Mouse (Mus musculus) MEL (cell line): ENCODE measurements around the gene Rpp21. TPM values are rescaled to one million over a fixed set of nuclear protein-coding genes. Genes with fewer than 3 reads are reported as not detected.

Experiments used
- DNase-seq: peaks from one replicate; pipeline ENCODE4 v3.0.0; 2011; ENCODE audit warnings: low read depth, low spot score
- H3K27ac ChIP-seq: 2 replicates; pipeline ENCODE4 v1.5.1; 2012; ENCODE audit warnings: low read depth, mild to moderate bottlenecking, control low read depth, low read length, moderate library complexity; ENCODE audit not compliant: control insufficient read depth
- H3K27me3 ChIP-seq, 2 experiments: fragments of 150-350 bp in 1 of 2; sonication (generic) in 1 of 2; 2 replicates each; pipeline ENCODE4 v1.6.1; 2012; ENCODE audit warnings: low read length in 2 of 2, mild to moderate bottlenecking in 2 of 2, improper control_type of control experiment in 1 of 2, moderate library complexity in 1 of 2; ENCODE audit not compliant: insufficient read depth in 2 of 2, control insufficient read depth in 1 of 2
- H3K36me3 ChIP-seq, 2 experiments: 2 replicates each; pipeline ENCODE4 v1.6.1; 2012 to 2014; ENCODE audit warnings: low read length in 2 of 2, improper control_type of control experiment in 1 of 2, inconsistent platforms in 1 of 2, mild to moderate bottlenecking in 1 of 2; ENCODE audit not compliant: insufficient read depth in 2 of 2, control insufficient read depth in 1 of 2
- H3K4me1 ChIP-seq, 2 experiments: fragments of 150-350 bp in 1 of 2; sonication (generic) in 1 of 2; 2 replicates each; pipeline ENCODE4 v1.6.1; 2012; ENCODE audit warnings: low read length in 2 of 2, improper control_type of control experiment in 1 of 2, mild to moderate bottlenecking in 1 of 2; ENCODE audit not compliant: insufficient read depth in 2 of 2, control insufficient read depth in 1 of 2
- H3K4me3 ChIP-seq, 2 experiments: fragments of 150-350 bp in 1 of 2; sonication (generic) in 1 of 2; 2 replicates each; pipeline ENCODE4 v1.5.1; 2012; ENCODE audit warnings: low read depth in 2 of 2, low read length in 2 of 2, mild to moderate bottlenecking in 2 of 2, moderate library complexity in 2 of 2, control low read depth in 1 of 2, improper control_type of control experiment in 1 of 2; ENCODE audit not compliant: control insufficient read depth in 1 of 2, insufficient read depth in 1 of 2
- H3K79me2 ChIP-seq: 2 replicates; pipeline ENCODE4 v1.6.1; 2012; ENCODE audit warnings: mild to moderate bottlenecking, low read length, moderate library complexity; ENCODE audit not compliant: control insufficient read depth, poor library complexity, insufficient read depth
- H3K9ac ChIP-seq: 2 replicates; pipeline ENCODE4 v1.6.1; 2012; ENCODE audit warnings: low read depth, mild to moderate bottlenecking, control low read depth, low read length, moderate library complexity; ENCODE audit not compliant: control insufficient read depth, poor library complexity, severe bottlenecking
- H3K9me3 ChIP-seq: fragments of 150-350 bp; sonication (generic); replicated peaks from 2 replicates; pipeline ENCODE4 v1.6.1; 2012; ENCODE audit warnings: mild to moderate bottlenecking, low read length, improper control_type of control experiment, moderate library complexity; ENCODE audit not compliant: insufficient read depth
- BHLHE40 ChIP-seq: IDR thresholded peaks from 2 replicates; pipeline ENCODE4 v1.6.1; 2012; ENCODE audit warnings: low read depth, mild to moderate bottlenecking, inconsistent platforms, low read length, improper control_type of control experiment, borderline replicate concordance
- CHD1 ChIP-seq: IDR thresholded peaks from 2 replicates; pipeline ENCODE4 v1.6.1; 2012; ENCODE audit warnings: low read depth, mild to moderate bottlenecking, inconsistent platforms, low read length, improper control_type of control experiment
- CHD2 ChIP-seq: IDR thresholded peaks from 2 replicates; pipeline ENCODE4 v1.6.1; 2011; ENCODE audit warnings: low read length, improper control_type of control experiment
- CTCF ChIP-seq, 3 experiments: IDR thresholded peaks in 2 of 3; conservative IDR thresholded peaks in 1 of 3; 2 replicates each; pipeline ENCODE4 v1.5.1; 2011 to 2012; ENCODE audit warnings: low read length in 3 of 3, low read depth in 2 of 3, mild to moderate bottlenecking in 2 of 3, improper control_type of control experiment in 1 of 3, inconsistent platforms in 1 of 3, mixed read lengths in 1 of 3, moderate library complexity in 1 of 3; ENCODE audit not compliant: control insufficient read depth in 1 of 3, insufficient read depth in 1 of 3, poor library complexity in 1 of 3, severe bottlenecking in 1 of 3
- E2F4 ChIP-seq: IDR thresholded peaks from 2 replicates; pipeline ENCODE4 v1.6.1; 2011; ENCODE audit warnings: low read depth, low read length, improper control_type of control experiment, borderline replicate concordance
- ELF1 ChIP-seq: IDR thresholded peaks from 2 replicates; pipeline ENCODE4 v1.6.1; 2014; ENCODE audit warnings: low read depth, mild to moderate bottlenecking, inconsistent platforms, low read length, improper control_type of control experiment, moderate library complexity
- EP300 ChIP-seq, 2 experiments: IDR thresholded peaks; 2 replicates each; pipeline ENCODE4 v1.6.1; 2011; ENCODE audit warnings: improper control_type of control experiment in 2 of 2, low read length in 2 of 2, low read depth in 1 of 2, mild to moderate bottlenecking in 1 of 2
- GABPA ChIP-seq: IDR thresholded peaks from 2 replicates; pipeline ENCODE4 v1.6.1; 2012; ENCODE audit warnings: low read depth, mild to moderate bottlenecking, inconsistent platforms, low read length, improper control_type of control experiment, moderate library complexity
- GATA1 ChIP-seq: IDR thresholded peaks from 2 replicates; pipeline ENCODE4 v1.6.1; 2011; ENCODE audit warnings: low read depth, low read length, improper control_type of control experiment
- HCFC1 ChIP-seq: IDR thresholded peaks from 2 replicates; pipeline ENCODE4 v1.6.1; 2012; ENCODE audit warnings: low read depth, mild to moderate bottlenecking, inconsistent platforms, low read length, improper control_type of control experiment, moderate library complexity
- KAT2A ChIP-seq: conservative IDR thresholded peaks from 2 replicates; pipeline ENCODE4 v1.6.1; 2012; ENCODE audit warnings: low read depth, low read length, improper control_type of control experiment, inconsistent platforms
- MAFK ChIP-seq: IDR thresholded peaks from 2 replicates; pipeline ENCODE4 v1.6.1; 2011; ENCODE audit warnings: low read depth, mild to moderate bottlenecking, low read length, improper control_type of control experiment, borderline replicate concordance
- MAX ChIP-seq: IDR thresholded peaks from 2 replicates; pipeline ENCODE4 v1.6.1; 2011; ENCODE audit warnings: low read length, improper control_type of control experiment
- MAZ ChIP-seq: IDR thresholded peaks from 2 replicates; pipeline ENCODE4 v1.6.1; 2012; ENCODE audit warnings: low read depth, mild to moderate bottlenecking, inconsistent platforms, low read length, improper control_type of control experiment
- MEF2A ChIP-seq: IDR thresholded peaks from 2 replicates; pipeline ENCODE4 v1.6.1; 2014; ENCODE audit warnings: low read depth, mild to moderate bottlenecking, inconsistent platforms, low read length, improper control_type of control experiment; ENCODE audit not compliant: poor library complexity, insufficient replicate concordance, severe bottlenecking; ENCODE audit errors: extremely low read depth
- MXI1 ChIP-seq: IDR thresholded peaks from 2 replicates; pipeline ENCODE4 v1.6.1; 2011; ENCODE audit warnings: mild to moderate bottlenecking, low read depth, low read length, improper control_type of control experiment
- MYC ChIP-seq: IDR thresholded peaks from 2 replicates; pipeline ENCODE4 v1.6.1; 2011; ENCODE audit warnings: low read depth, mild to moderate bottlenecking, low read length, improper control_type of control experiment, moderate library complexity
- NELFE ChIP-seq: IDR thresholded peaks from 2 replicates; pipeline ENCODE4 v1.6.1; 2011; ENCODE audit warnings: low read depth, low read length, improper control_type of control experiment
- NRF1 ChIP-seq: IDR thresholded peaks from 2 replicates; pipeline ENCODE4 v1.6.1; 2014; ENCODE audit warnings: low read depth, mild to moderate bottlenecking, inconsistent platforms, low read length, improper control_type of control experiment, moderate library complexity; ENCODE audit not compliant: poor library complexity, insufficient read depth, severe bottlenecking
- POLR2A ChIP-seq, 2 experiments: IDR thresholded peaks; 2 replicates each; pipeline ENCODE4 v1.6.1; 2011 to 2012; ENCODE audit warnings: low read length in 2 of 2, mild to moderate bottlenecking in 2 of 2, control low read depth in 1 of 2, improper control_type of control experiment in 1 of 2, low read depth in 1 of 2, moderate library complexity in 1 of 2; ENCODE audit not compliant: control insufficient read depth in 1 of 2, insufficient read depth in 1 of 2, poor library complexity in 1 of 2
- POLR2AphosphoS2 ChIP-seq: IDR thresholded peaks from 2 replicates; pipeline ENCODE4 v1.6.1; 2011; ENCODE audit warnings: low read length, improper control_type of control experiment
- POLR2AphosphoS5 ChIP-seq: IDR thresholded peaks from 2 replicates; pipeline ENCODE4 v1.6.1; 2012; ENCODE audit warnings: low read depth, borderline replicate concordance, mild to moderate bottlenecking, inconsistent platforms, low read length, moderate library complexity, mixed read lengths
- RAD21 ChIP-seq: IDR thresholded peaks from 2 replicates; pipeline ENCODE4 v1.6.1; 2011; ENCODE audit warnings: mild to moderate bottlenecking, low read depth, low read length, improper control_type of control experiment
- RCOR1 ChIP-seq: IDR thresholded peaks from 2 replicates; pipeline ENCODE4 v1.6.1; 2012; ENCODE audit warnings: low read depth, mild to moderate bottlenecking, inconsistent platforms, low read length, improper control_type of control experiment
- SIN3A ChIP-seq: IDR thresholded peaks from 2 replicates; pipeline ENCODE4 v1.6.1; 2012; ENCODE audit warnings: low read length, improper control_type of control experiment, inconsistent platforms
- SMC3 ChIP-seq: IDR thresholded peaks from 2 replicates; pipeline ENCODE4 v1.6.1; 2011; ENCODE audit warnings: low read depth, low read length, improper control_type of control experiment
- TAL1 ChIP-seq: IDR thresholded peaks from 2 replicates; pipeline ENCODE4 v1.6.1; 2012; ENCODE audit warnings: mild to moderate bottlenecking, inconsistent platforms, low read length, moderate library complexity, mixed read lengths
- TBP ChIP-seq: IDR thresholded peaks from 2 replicates; pipeline ENCODE4 v1.8.0; 2011; ENCODE audit warnings: low read depth, low read length, improper control_type of control experiment
- TCF12 ChIP-seq: IDR thresholded peaks from 2 replicates; pipeline ENCODE4 v1.6.1; 2014; ENCODE audit warnings: low read depth, mild to moderate bottlenecking, inconsistent platforms, low read length, improper control_type of control experiment, moderate library complexity
- UBTF ChIP-seq: IDR thresholded peaks from 2 replicates; pipeline ENCODE4 v1.6.1; 2012; ENCODE audit warnings: low read depth, mild to moderate bottlenecking, inconsistent platforms, low read length, improper control_type of control experiment, moderate library complexity, borderline replicate concordance; ENCODE audit not compliant: insufficient read depth
- USF1 ChIP-seq: IDR thresholded peaks from 2 replicates; pipeline ENCODE4 v1.6.1; 2014; ENCODE audit warnings: low read depth, mild to moderate bottlenecking, inconsistent platforms, low read length, improper control_type of control experiment, moderate library complexity
- USF2 ChIP-seq, 2 experiments: IDR thresholded peaks; 2 replicates each; pipeline ENCODE4 v1.6.1; 2011 to 2012; ENCODE audit warnings: improper control_type of control experiment in 2 of 2, low read length in 2 of 2, borderline replicate concordance in 1 of 2, inconsistent platforms in 1 of 2, low read depth in 1 of 2, mild to moderate bottlenecking in 1 of 2; ENCODE audit not compliant: insufficient read depth in 1 of 2
- ZC3H11A ChIP-seq: IDR thresholded peaks from 2 replicates; pipeline ENCODE4 v1.6.1; 2012; ENCODE audit warnings: low read depth, mild to moderate bottlenecking, inconsistent platforms, low read length, improper control_type of control experiment
- ZKSCAN1 ChIP-seq: IDR thresholded peaks from 2 replicates; pipeline ENCODE4 v1.6.1; 2012; ENCODE audit warnings: low read depth, mild to moderate bottlenecking, inconsistent platforms, low read length, improper control_type of control experiment, moderate library complexity
- ZMIZ1 ChIP-seq: IDR thresholded peaks from 2 replicates; pipeline ENCODE4 v1.6.1; 2012; ENCODE audit warnings: low read depth, mild to moderate bottlenecking, inconsistent platforms, low read length, improper control_type of control experiment, moderate library complexity
- ZNF384 ChIP-seq: IDR thresholded peaks from 2 replicates; pipeline ENCODE4 v1.6.1; 2012; ENCODE audit warnings: low read depth, mild to moderate bottlenecking, inconsistent platforms, low read length, improper control_type of control experiment
- polyA plus RNA-seq, 2 experiments: library from polyadenylated mRNA; stranded (reverse) in 1 of 2; unstranded in 1 of 2; fragments of >175 nt in 1 of 2; fragments of >200 nt in 1 of 2; gene quantifications; 2 replicates each; pipeline versions ENCODE4 v1.2.1 to v1.2.4; 2012; ENCODE audit warnings: low replicate concordance in 2 of 2, low read depth in 1 of 2; ENCODE audit not compliant: insufficient read length in 2 of 2, insufficient read depth in 1 of 2, missing spikeins in 1 of 2
- total RNA-seq: library from RNA; depleted of rRNA; stranded (reverse); fragments of 300-350 nt; gene quantifications from 2 replicates; pipeline ENCODE4 v1.2.3, GENCODE M21; 2012

The Rpp21 gene
- total and polyA plus RNA-seq, 3 experiments = 63.8 to 116 TPM; not detected in 1

DNA sequence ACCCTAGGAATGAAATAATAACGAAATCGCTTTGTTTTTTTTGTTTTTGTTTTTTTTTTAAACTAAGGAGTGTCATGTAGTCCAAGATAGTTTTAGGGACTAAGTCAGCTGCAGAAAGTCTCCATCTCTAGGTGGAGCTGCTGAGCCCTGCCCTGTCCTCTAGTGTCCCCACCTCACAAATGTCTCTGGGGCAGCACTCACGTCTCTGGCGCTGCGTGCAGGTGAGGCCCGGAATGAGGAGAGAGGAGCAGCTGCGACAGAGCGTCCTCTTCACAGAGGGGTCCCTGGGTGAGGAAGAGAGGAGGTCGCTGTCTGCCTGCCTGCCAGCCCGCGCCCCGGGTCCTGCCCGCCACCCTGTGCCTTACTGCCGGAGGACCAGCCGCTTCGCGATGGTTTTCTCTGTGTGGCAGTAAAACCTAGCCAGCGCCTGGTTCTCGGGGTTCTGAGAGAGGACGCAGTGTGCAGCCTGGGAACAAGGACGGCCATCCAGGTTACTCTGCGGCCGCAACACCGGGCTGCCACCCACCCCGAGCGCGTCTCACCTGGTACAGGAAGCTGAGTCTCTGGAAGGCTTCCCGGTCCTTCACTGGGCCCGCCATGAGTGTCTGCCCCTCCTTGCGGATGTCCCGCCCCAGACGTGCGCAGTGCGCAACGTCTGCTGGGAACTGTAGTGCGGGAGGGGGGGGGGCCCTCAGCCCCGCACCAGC lies 475 bp downstream of the Rpp21 start:
- H3K9me3 ChIP-seq = no peaks in the 10 kb centered on the region
- peaks cover 11 to 23% of the 10 kb centered on the region in 2 experiments for H3K4me1 ChIP-seq
- peak; percentile 85 for DNase-seq
- peaks cover 0 to 22% of the 10 kb centered on the region in 2 experiments; a peak in 2 of 4 replicates for H3K36me3 ChIP-seq
- no peaks in the 10 kb centered on the region for H3K27me3 ChIP-seq
- peak overlapping the region; percentile 51 for H3K27ac ChIP-seq
- H3K4me3 ChIP-seq = peak overlapping the region; percentile 85 to 88
- peak overlapping the region; percentile 95 for H3K9ac ChIP-seq
- H3K79me2 ChIP-seq = peaks cover 5% of the 10 kb centered on the region
- TF ChIP-seq NELFE = peak; percentile 72
- TF ChIP-seq SIN3A = peak; percentile 42
- no peak; the same call in 1 of the 2 replicates for TF ChIP-seq KAT2A
- no peak for TF ChIP-seq MEF2A
- TF ChIP-seq MAZ = peak; percentile 87; the same call in 1 of the 2 replicates
- no peak for TF ChIP-seq CHD2
- TF ChIP-seq TAL1 = no peak
- peak; percentile 93 for TF ChIP-seq HCFC1
- TF ChIP-seq ELF1 = peak; percentile 71
- TF ChIP-seq ZC3H11A = no peak
- TF ChIP-seq E2F4 = no peak
- TF ChIP-seq GABPA = no peak
- TF ChIP-seq MXI1 = peak; percentile 32; the same call in 1 of the 2 replicates
- TF ChIP-seq POLR2A (IDR thresholded peaks at IDR 0.05; ENCODE audit: control insufficient read depth in 1 of 2, insufficient read depth in 1 of 2, low read depth in 1 of 2, low read length in 2 of 2, poor library complexity in 1 of 2) = peak; percentile 78 to 83
- peak; percentile 95 for TF ChIP-seq POLR2AphosphoS2
- peak; percentile 57 to 67 (median 64) for TF ChIP-seq CTCF (IDR thresholded peaks at IDR 0.05 in 2 of 3, conservative IDR thresholded peaks at IDR 0.05 in 1 of 3; ENCODE audit: control insufficient read depth in 1 of 3, insufficient read depth in 1 of 3, low read depth in 2 of 3, low read length in 3 of 3, poor library complexity in 1 of 3, severe bottlenecking in 1 of 3)
- TF ChIP-seq TCF12 = peak; percentile 69
- no peak for TF ChIP-seq MAFK
- TF ChIP-seq MAX = no peak
- TF ChIP-seq POLR2AphosphoS5 = no peak
- TF ChIP-seq ZNF384 = peak; percentile 82
- no peak for TF ChIP-seq RCOR1
- TF ChIP-seq GATA1 = no peak
- 0 out of 2 replicates have a peak, but pooled peaks have one; percentile 40 for TF ChIP-seq MYC
- no peak for TF ChIP-seq BHLHE40
- TF ChIP-seq CHD1 = 0 out of 2 replicates have a peak, but pooled peaks have one; percentile 83
- TF ChIP-seq SMC3 = peak; percentile 31
- no peak for TF ChIP-seq ZKSCAN1
- peak; percentile 11 for TF ChIP-seq RAD21
- no peak for TF ChIP-seq EP300 (IDR thresholded peaks at IDR 0.05; ENCODE audit: low read depth in 1 of 2, low read length in 2 of 2)
- TF ChIP-seq USF2 (IDR thresholded peaks at IDR 0.05; ENCODE audit: borderline replicate concordance in 1 of 2, insufficient read depth in 1 of 2, low read depth in 1 of 2, low read length in 2 of 2) = no peak
- 0 out of 2 replicates have a peak, but pooled peaks have one; percentile 17 for TF ChIP-seq USF1
- peak; percentile 62; the same call in 1 of the 2 replicates for TF ChIP-seq ZMIZ1
- no peak for TF ChIP-seq UBTF
- TF ChIP-seq TBP = peak; percentile 61
- peak; percentile 64 for TF ChIP-seq NRF1
